25 mouse cellular contexts compared by ENCODE assay signal in the genomic region with DNA sequence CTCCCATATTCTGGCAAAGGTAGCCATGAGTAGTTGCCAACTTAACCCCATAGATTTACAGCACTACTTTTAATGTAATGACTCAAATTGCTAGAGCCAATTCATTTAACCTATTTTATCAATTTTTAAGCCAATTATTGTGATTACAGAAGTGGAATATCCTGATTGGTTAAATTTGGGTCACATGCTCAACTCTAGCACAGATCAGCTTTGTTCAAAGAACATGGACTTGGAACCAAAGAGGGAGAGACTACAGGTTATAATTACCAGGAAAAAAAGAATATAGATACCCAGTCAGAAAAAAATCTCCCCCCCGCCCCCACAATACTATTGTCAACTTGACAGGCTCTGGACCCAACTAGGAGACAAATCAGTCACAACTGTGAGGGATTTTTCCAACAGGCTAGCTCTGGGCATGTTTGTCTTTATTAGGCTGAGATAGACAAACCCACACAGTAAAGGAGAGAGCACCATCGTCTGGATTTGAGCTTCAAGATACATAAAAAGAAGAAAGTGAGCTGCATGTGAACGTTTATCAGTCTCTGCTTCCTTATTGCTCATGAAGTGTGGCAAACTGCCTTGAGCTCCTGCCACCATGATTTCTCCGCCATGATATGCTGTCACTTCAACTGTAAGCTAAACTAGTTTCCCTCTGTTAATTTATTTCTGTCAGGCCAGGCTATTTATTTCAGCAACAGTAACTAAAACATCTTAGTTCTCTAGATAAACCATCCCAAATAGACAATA. TPM values are rescaled to one million over a fixed set of nuclear protein-coding genes. Genes with fewer than 3 reads are reported as not detected.
DNase-seq lines count a peak whose midpoint lies in the region; ATAC-seq and TF ChIP-seq lines count a peak whose summit lies in the region.
"Had no signal": no experiment of that assay in that cellular context is flagged by ENCODE, and none has a peak within 500 bp of the region (broad histone marks: within the 10 kb centered on the region; RNA-seq: fewer than 3 reads in every experiment).

No protein-coding gene starts in this region.

- H3K4me1 ChIP-seq in midbrain, embryonic 11.5 days (ENCODE audit: control insufficient read depth, insufficient read depth, low read length): no peaks in the 10 kb centered on the region
- no peaks in the 10 kb centered on the region for H3K4me1 ChIP-seq in midbrain, embryonic 13.5 days (replicated peaks)
- H3K4me1 ChIP-seq in MEL (ENCODE audit: control insufficient read depth in 1 of 2, insufficient read depth in 2 of 2, low read length in 2 of 2): peaks cover 3 to 11% of the 10 kb centered on the region in 2 experiments; a peak in 3 of 4 replicates
- no peaks in the 10 kb centered on the region for H3K4me1 ChIP-seq in embryonic fibroblast, embryonic 13.5 days (ENCODE audit: control insufficient read depth, insufficient read depth, low read length)
- H3K4me1 ChIP-seq: embryonic facial prominence, embryonic 15.5 days; forebrain, embryonic 13.5 days; forebrain, embryonic 15.5 days had no signal

- H3K27me3 ChIP-seq in midbrain, embryonic 11.5 days (ENCODE audit: control insufficient read depth, insufficient read depth, low read length): no peaks in the 10 kb centered on the region
- no peaks in the 10 kb centered on the region for H3K27me3 ChIP-seq in midbrain, embryonic 13.5 days
- H3K27me3 ChIP-seq in MEL (ENCODE audit: control insufficient read depth in 1 of 2, insufficient read depth in 2 of 2, low read length in 2 of 2): no peaks in the 10 kb centered on the region
- H3K27me3 ChIP-seq: CH12.LX; embryonic facial prominence, embryonic 13.5 days; embryonic facial prominence, embryonic 15.5 days; forebrain, embryonic 13.5 days; forebrain, embryonic 15.5 days had no signal

- peak; percentile 59 for DNase-seq in midbrain, embryonic 11.5 days (ENCODE audit: low spot score, missing footprints)
- DNase-seq in MEL (ENCODE audit: low read depth, low spot score): peak; percentile 56
- no peak for DNase-seq in cerebellum, adult 9-11 months
- no peak for DNase-seq in c-Kit-positive CD71-positive TER-119-positive erythroid progenitor cells, embryonic 14.5 days (ENCODE audit: low spot score)
- no peak for DNase-seq in cerebellum, postnatal 4 days (ENCODE audit: low spot score in 2 of 2)
- DNase-seq: adrenal gland, adult 2 months; adrenal gland, postnatal 10 days; adrenal gland, postnatal 25 days; B cell, adult 2 months; cerebellum, adult 11 months; cerebellum, adult 18-20 months; cerebellum, adult 8-10 months; cerebellum, postnatal 10 days; cerebellum, postnatal 25 days; embryo, embryonic 11 days had no signal

- TF ChIP-seq EP300 in MEL (IDR thresholded peaks at IDR 0.05; ENCODE audit: low read depth in 1 of 2, low read length in 2 of 2): peak in 1 of 2 experiments; percentile 31; a peak in 1 of 4 replicates

- H3K9ac ChIP-seq in midbrain, embryonic 11.5 days (ENCODE audit: low read length): no peak overlapping the region
- no peak overlapping the region for H3K9ac ChIP-seq in midbrain, embryonic 13.5 days (replicated peaks)
- no peak overlapping the region for H3K9ac ChIP-seq in MEL (ENCODE audit: control insufficient read depth, low read depth, low read length, poor library complexity, severe bottlenecking)
- H3K9ac ChIP-seq: embryonic facial prominence, embryonic 13.5 days; embryonic facial prominence, embryonic 15.5 days; forebrain, embryonic 13.5 days; forebrain, embryonic 15.5 days; forebrain, postnatal 0 days had no signal

- no peak for TF ChIP-seq CTCF in MEL (IDR thresholded peaks at IDR 0.05 in 2 of 3, conservative IDR thresholded peaks at IDR 0.05 in 1 of 3; ENCODE audit: control insufficient read depth in 1 of 3, insufficient read depth in 1 of 3, low read depth in 2 of 3, low read length in 3 of 3, poor library complexity in 1 of 3, severe bottlenecking in 1 of 3)
- no peak for TF ChIP-seq CTCF in embryonic fibroblast, embryonic 13.5 days (IDR thresholded peaks at IDR 0.05; ENCODE audit: borderline replicate concordance, insufficient read depth, low read length)

- H3K4me2 ChIP-seq in midbrain, embryonic 11.5 days: no peak overlapping the region
- H3K4me2 ChIP-seq in midbrain, embryonic 13.5 days (replicated peaks): no peak overlapping the region
- H3K4me2 ChIP-seq: embryonic facial prominence, embryonic 13.5 days; embryonic facial prominence, embryonic 15.5 days; forebrain, embryonic 13.5 days; forebrain, embryonic 15.5 days had no signal

- no peak for TF ChIP-seq POLR2A in MEL (IDR thresholded peaks at IDR 0.05; ENCODE audit: control insufficient read depth in 1 of 2, insufficient read depth in 1 of 2, low read depth in 1 of 2, low read length in 2 of 2, poor library complexity in 1 of 2)
- TF ChIP-seq POLR2A in embryonic fibroblast, embryonic 13.5 days (IDR thresholded peaks at IDR 0.05; ENCODE audit: low read depth, low read length): no peak

- H3K36me3 ChIP-seq in midbrain, embryonic 11.5 days (ENCODE audit: control insufficient read depth, insufficient read depth, low read length): no peaks in the 10 kb centered on the region
- no peaks in the 10 kb centered on the region for H3K36me3 ChIP-seq in midbrain, embryonic 13.5 days
- H3K36me3 ChIP-seq in MEL (ENCODE audit: control insufficient read depth in 1 of 2, insufficient read depth in 2 of 2, low read length in 2 of 2): peaks cover 0 to 15% of the 10 kb centered on the region in 2 experiments; a peak in 2 of 4 replicates
- H3K36me3 ChIP-seq: embryonic facial prominence, embryonic 13.5 days; embryonic facial prominence, embryonic 15.5 days; forebrain, embryonic 15.5 days; G1E had no signal

- ATAC-seq in midbrain, embryonic 11.5 days (ENCODE audit: low FRiP score): no peak
- no peak for ATAC-seq in midbrain, embryonic 13.5 days
- ATAC-seq: CD4-positive, CD25-positive, alpha-beta regulatory T cell, adult 4 months; forebrain, embryonic 13.5 days; forebrain, embryonic 15.5 days had no signal

- H3K4me3 ChIP-seq in midbrain, embryonic 11.5 days (ENCODE audit: low read depth, low read length): no peak overlapping the region
- H3K4me3 ChIP-seq in midbrain, embryonic 13.5 days (replicated peaks): no peak overlapping the region
- no peak overlapping the region for H3K4me3 ChIP-seq in MEL (ENCODE audit: control insufficient read depth in 1 of 2, insufficient read depth in 1 of 2, low read depth in 2 of 2, low read length in 2 of 2)
- no peak overlapping the region for H3K4me3 ChIP-seq in embryonic fibroblast, embryonic 13.5 days (ENCODE audit: insufficient read depth, low read length)
- H3K4me3 ChIP-seq: embryonic facial prominence, embryonic 13.5 days; embryonic facial prominence, embryonic 15.5 days; forebrain, embryonic 13.5 days; forebrain, embryonic 15.5 days had no signal

- no peaks in the 10 kb centered on the region for H3K79me2 ChIP-seq in MEL (ENCODE audit: control insufficient read depth, insufficient read depth, low read length, poor library complexity)

- 85% methylated on average over 4 of the region's 4 CpGs for WGBS in midbrain, embryonic 11.5 days
- 94% methylated on average over 4 of the region's 4 CpGs for WGBS in midbrain, embryonic 13.5 days

- no peak overlapping the region for H3K27ac ChIP-seq in midbrain, embryonic 11.5 days (ENCODE audit: low read depth, low read length)
- H3K27ac ChIP-seq in midbrain, embryonic 13.5 days: no peak overlapping the region
- H3K27ac ChIP-seq in MEL (ENCODE audit: control insufficient read depth, low read depth, low read length): peak overlapping the region; percentile 49; the same call in 1 of the 2 replicates
- H3K27ac ChIP-seq in embryonic fibroblast, embryonic 13.5 days (ENCODE audit: insufficient read depth, low read length): peak overlapping the region; percentile 85
- H3K27ac ChIP-seq: embryonic facial prominence, embryonic 13.5 days; embryonic facial prominence, embryonic 15.5 days; forebrain, embryonic 13.5 days had no signal

- H3K9me3 ChIP-seq in midbrain, embryonic 11.5 days (ENCODE audit: control insufficient read depth, low read length): no peaks in the 10 kb centered on the region
- no peaks in the 10 kb centered on the region for H3K9me3 ChIP-seq in midbrain, embryonic 13.5 days
- H3K9me3 ChIP-seq in MEL (replicated peaks; ENCODE audit: insufficient read depth, low read length): no peaks in the 10 kb centered on the region
- H3K9me3 ChIP-seq: embryonic facial prominence, embryonic 13.5 days; embryonic facial prominence, embryonic 15.5 days; forebrain, embryonic 13.5 days; forebrain, embryonic 15.5 days; G1E had no signal

- no peak; the same call in 1 of the 2 replicates for TF ChIP-seq RAD21 in MEL (IDR thresholded peaks at IDR 0.05; ENCODE audit: low read depth, low read length)

TF ChIP-seq in MEL, 35 proteins besides CTCF, POLR2A, EP300 and RAD21:
- 0 out of 2 replicates have a peak, but pooled peaks have one; percentile 45 for TF ChIP-seq ELF1 (IDR thresholded peaks at IDR 0.05; ENCODE audit: low read depth, low read length)
- TF ChIP-seq ZNF384 (IDR thresholded peaks at IDR 0.05; ENCODE audit: low read depth, low read length): no peak
- peak; percentile 54; the same call in 1 of the 2 replicates for TF ChIP-seq USF1 (IDR thresholded peaks at IDR 0.05; ENCODE audit: low read depth, low read length)
- TF ChIP-seq GABPA (IDR thresholded peaks at IDR 0.05; ENCODE audit: low read depth, low read length): no peak
- TF ChIP-seq MAX (IDR thresholded peaks at IDR 0.05; ENCODE audit: low read length): peak; percentile 69
- TF ChIP-seq RCOR1 (IDR thresholded peaks at IDR 0.05; ENCODE audit: low read depth, low read length): peak; percentile 44; the same call in 1 of the 2 replicates
- no peak for TF ChIP-seq MXI1 (IDR thresholded peaks at IDR 0.05; ENCODE audit: low read depth, low read length)
- TF ChIP-seq E2F4 (IDR thresholded peaks at IDR 0.05; ENCODE audit: borderline replicate concordance, low read depth, low read length): no peak
- TF ChIP-seq USF2 (IDR thresholded peaks at IDR 0.05; ENCODE audit: borderline replicate concordance in 1 of 2, insufficient read depth in 1 of 2, low read depth in 1 of 2, low read length in 2 of 2): no peak
- TF ChIP-seq CHD2 (IDR thresholded peaks at IDR 0.05; ENCODE audit: low read length): no peak

RNA-seq across cellular contexts. Expression of a gene that starts 17.0 kb away (rescaled TPM):
- polyA plus RNA-seq in midbrain, embryonic 11.5 days (2014; fragmentation: Nextera tagmentation; extraction: Ambion mirVana): 41.1 and 45.5 TPM in 2 replicates
- polyA plus RNA-seq in midbrain, embryonic 13.5 days (2015; fragmentation: Nextera tagmentation; extraction: Ambion mirVana): 64.4 and 71.3 TPM in 2 replicates
- 10.6 and 11.6 TPM in 2 replicates for total RNA-seq in MEL (2012; rRNA removed)
- polyA plus RNA-seq in MEL (2012; ENCODE audit: insufficient read depth in 1 of 2, insufficient read length in 2 of 2, low read depth in 1 of 2, low replicate concordance in 2 of 2, missing spikeins in 1 of 2): 10 to 100 TPM in 1 of 2 experiments, not detected in 1; 10.1 TPM
- 10.8 and 20.9 TPM in 2 replicates for polyA plus RNA-seq in embryonic fibroblast, embryonic 13.5 days (2011; ENCODE audit: insufficient read length, low read depth, missing spikeins)

Comparison
In these comparisons a context has a peak if more than half of its experiments do, and no peak if none do; other contexts are left out.
1. DNase-seq: peak in midbrain, embryonic 11.5 days (single experiment) and MEL (single experiment); none in cerebellum, adult 9-11 months (single experiment), c-Kit-positive CD71-positive TER-119-positive erythroid progenitor cells, embryonic 14.5 days (single experiment) and cerebellum, postnatal 4 days (0 of 2).
2. H3K27ac ChIP-seq: peak in MEL (single experiment) and embryonic fibroblast, embryonic 13.5 days (single experiment); none in midbrain, embryonic 11.5 days (single experiment) and midbrain, embryonic 13.5 days (single experiment).